8 mouse cellular contexts compared by ENCODE assay signal in the genomic region with DNA sequence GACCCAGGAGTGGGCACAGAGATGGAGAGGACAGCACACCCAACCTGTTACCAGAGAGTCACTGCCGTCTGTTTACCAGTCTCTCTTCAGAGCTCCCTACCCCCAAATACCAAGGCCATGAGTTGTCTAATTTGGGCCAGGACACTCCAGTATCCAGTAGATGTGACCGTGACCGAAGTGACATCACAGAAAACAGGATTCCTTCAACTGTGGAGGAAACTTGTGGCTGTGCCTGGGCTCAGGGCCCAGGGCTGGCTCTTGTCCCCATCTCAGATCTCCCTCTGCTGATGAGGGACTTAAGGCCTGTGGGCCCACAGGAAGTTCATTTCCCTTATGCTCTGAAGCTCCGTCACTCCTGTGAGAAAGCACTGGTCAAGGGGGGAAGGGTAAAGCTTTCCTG. TPM values are rescaled to one million over a fixed set of nuclear protein-coding genes. Genes with fewer than 3 reads are reported as not detected.
DNase-seq lines count a peak whose midpoint lies in the region; ATAC-seq lines count a peak whose summit lies in the region.

No protein-coding gene starts in this region.

- no peak overlapping the region for H3K4me2 ChIP-seq in kidney, embryonic 16.5 days (replicated peaks; ENCODE audit: low read depth, low read length)

- 0 out of 2 replicates have a peak overlapping the region, but pooled peaks have one; percentile 1 for H3K9ac ChIP-seq in kidney, embryonic 16.5 days (replicated peaks; ENCODE audit: low read length)

- H3K27me3 ChIP-seq in kidney, embryonic 16.5 days (ENCODE audit: insufficient read depth, low read length), result no peaks in the 10 kb centered on the region

- no peak for ATAC-seq in kidney, embryonic 16.5 days (ENCODE audit: low FRiP score, low TSS enrichment)

- H3K27ac ChIP-seq in kidney, embryonic 16.5 days (ENCODE audit: low read length), result peak overlapping the region; percentile 48

- DNase-seq in urinary bladder, postnatal 25 days (ENCODE audit: low spot score), result peak; percentile 33
- DNase-seq in urinary bladder, adult 18-20 months (ENCODE audit: low spot score in 2 of 2), result no peak
- DNase-seq in heart, adult 11 months, result peak; percentile 99
- DNase-seq in skeletal muscle tissue, adult 2 months (ENCODE audit: low read depth, low spot score), result peak; percentile 90
- no peak for DNase-seq in spleen, postnatal 10 days (ENCODE audit: low spot score in 2 of 2)
- DNase-seq in yolk sac, embryonic 10.5 days (ENCODE audit: low spot score), result no peak
- no peak for DNase-seq in layer of hippocampus, postnatal 14 days (ENCODE audit: low spot score in 2 of 2)

- 63% methylated on average over 4 of the region's 4 CpGs for WGBS in kidney, embryonic 16.5 days

- peaks cover 44% of the 10 kb centered on the region for H3K4me1 ChIP-seq in kidney, embryonic 16.5 days (ENCODE audit: insufficient read depth, low read length)

- no peaks in the 10 kb centered on the region for H3K36me3 ChIP-seq in kidney, embryonic 16.5 days (ENCODE audit: insufficient read depth, low read length)

- no peaks in the 10 kb centered on the region for H3K9me3 ChIP-seq in kidney, embryonic 16.5 days (ENCODE audit: low read length)

- H3K4me3 ChIP-seq in kidney, embryonic 16.5 days (ENCODE audit: low read length), result no peak overlapping the region

RNA-seq across cellular contexts. Expression of a gene that starts 14.5 kb away (rescaled TPM):
- polyA plus RNA-seq in kidney, embryonic 16.5 days (2015; fragmentation: Nextera tagmentation; extraction: Ambion mirVana), result 42.4 and 55.5 TPM in 2 replicates
- total RNA-seq in layer of hippocampus, postnatal 14 days (2021), result 10 to 100 TPM; 27.6 to 27.7 TPM

Comparison
In these comparisons a context has a peak if more than half of its experiments do, and no peak if none do; other contexts are left out.
1. DNase-seq: peak in urinary bladder, postnatal 25 days (single experiment), heart, adult 11 months (single experiment) and skeletal muscle tissue, adult 2 months (single experiment); none in urinary bladder, adult 18-20 months (0 of 2), spleen, postnatal 10 days (0 of 2), yolk sac, embryonic 10.5 days (single experiment) and layer of hippocampus, postnatal 14 days (0 of 2).